Mouse (Mus musculus) kidney, embryonic 15.5 days (tissue): ENCODE results near the gene Opa3. TPM values are rescaled to one million over a fixed set of nuclear protein-coding genes. Genes with fewer than 3 reads are reported as not detected.

Experiments
- ATAC-seq: fragments of 200-750 bp; cut with Nextera tagmentation; replicated peaks from 2 replicates; pipeline ENCODE4 v1.8.0; 2017; ENCODE audit warnings: moderate TSS enrichment; ENCODE audit not compliant: low FRiP score
- H3K27ac ChIP-seq: fragments of 300-500 bp; sonication (generic); 2 replicates; pipeline ENCODE4 v1.5.1; 2015; ENCODE audit warnings: mild to moderate bottlenecking, inconsistent platforms
- H3K27me3 ChIP-seq: fragments of 300-500 bp; sonication (generic); 2 replicates; pipeline ENCODE4 v1.6.1; 2015; ENCODE audit warnings: inconsistent platforms
- H3K36me3 ChIP-seq: fragments of 300-500 bp; sonication (generic); 2 replicates; pipeline ENCODE4 v1.6.1; 2015; ENCODE audit warnings: inconsistent platforms
- H3K4me1 ChIP-seq: fragments of 300-500 bp; sonication (generic); 2 replicates; pipeline ENCODE4 v1.6.1; 2015; ENCODE audit warnings: inconsistent platforms
- H3K4me2 ChIP-seq: fragments of 300-500 bp; sonication (generic); 2 replicates; pipeline ENCODE4 v1.6.1; 2015; ENCODE audit warnings: moderate library complexity, mild to moderate bottlenecking, inconsistent platforms
- H3K4me3 ChIP-seq: fragments of 300-500 bp; sonication (generic); replicated peaks from 2 replicates; pipeline ENCODE4 v1.5.1; 2015; ENCODE audit warnings: mild to moderate bottlenecking, inconsistent platforms
- H3K9ac ChIP-seq: fragments of 300-500 bp; sonication (generic); 2 replicates; pipeline ENCODE4 v1.6.1; 2015; ENCODE audit warnings: mild to moderate bottlenecking, inconsistent platforms
- H3K9me3 ChIP-seq: fragments of 300-500 bp; sonication (generic); replicated peaks from 2 replicates; pipeline ENCODE4 v1.6.1; 2016; ENCODE audit warnings: inconsistent platforms
- WGBS: fragments of 180-500 bp; shearing (Covaris S2); methylation state at CpG from one replicate; pipeline ENCODE4 v1.1.7; 2015; ENCODE audit warnings: mixed read lengths; 5-methylcytosine and 5-hydroxymethylcytosine counted together
- polyA plus RNA-seq: library from polyadenylated mRNA; unstranded; fragments of >200 nt; fragmentation: Nextera tagmentation; extraction: Ambion mirVana; gene quantifications from 2 replicates; pipeline ENCODE4 v1.2.1, GENCODE M21; 2015

Opa3 gene
- polyA plus RNA-seq = 38.8 and 40.5 TPM in 2 replicates

GRCm38 (mm10) chr7:19227883-19228792, at the start of gene Opa3:
Gene Opa3 (plus strand): TSS chr7:19228334.
- no peaks in the 10 kb centered on the region for H3K9me3 ChIP-seq
- peak within 1 kb of the TSS; percentile 87 for H3K4me2 ChIP-seq
- H3K27ac ChIP-seq = peak within 1 kb of the TSS; percentile 100
- H3K27me3 ChIP-seq = no peaks in the 10 kb centered on the region
- peak; percentile 94 for ATAC-seq
- H3K4me1 ChIP-seq = peaks cover 33% of the 10 kb centered on the region
- H3K9ac ChIP-seq = peak within 1 kb of the TSS; percentile 79
- under 1% methylated on average over 86 of the region's 91 CpGs for WGBS
- peak within 1 kb of the TSS; percentile 78 for H3K4me3 ChIP-seq
- peaks cover 25% of the 10 kb centered on the region; the same call in 1 of the 2 replicates for H3K36me3 ChIP-seq

DNA sequence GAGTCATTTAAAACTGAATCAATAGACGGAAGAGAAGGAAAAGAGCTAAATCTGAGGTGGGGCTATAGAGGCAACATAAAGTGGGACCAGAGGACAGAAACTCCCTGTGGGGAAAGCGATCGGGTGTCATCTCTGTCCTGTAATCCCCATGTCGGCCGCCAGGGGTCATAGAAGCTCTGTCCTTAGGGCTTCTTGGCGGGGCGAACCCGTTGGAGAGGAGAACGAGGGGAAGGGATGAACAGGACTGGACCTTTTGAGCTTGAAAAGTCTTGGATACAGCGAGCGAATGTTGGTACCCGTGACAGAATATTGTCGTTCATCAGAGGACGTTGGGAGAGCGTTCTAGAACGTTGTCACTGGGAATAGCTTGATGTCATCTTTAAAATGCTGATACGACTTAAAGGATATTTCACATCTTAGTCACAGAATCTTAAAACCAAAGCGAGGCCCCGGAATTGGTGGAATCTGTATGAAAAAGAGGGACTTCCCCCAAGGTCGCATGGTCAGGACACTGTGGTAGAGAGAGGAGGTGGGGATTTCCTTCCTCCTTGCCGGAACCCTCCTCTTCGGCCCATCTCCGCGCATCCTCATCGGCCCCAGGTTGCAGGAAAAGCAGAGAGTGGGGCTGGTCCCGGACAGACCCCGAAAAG, 49.6 kb upstream of the Opa3 start:
- no peak overlapping the region for H3K9ac ChIP-seq

GRCm38 (mm10) chr7:19179173-19179572, 49.0 kb upstream of the Opa3 start:
- Histone ChIP-seq H3K9ac (peak overlapping the region; percentile 7; the same call in 1 of the 2 replicates), H3K4me1 (peaks cover 64% of the 10 kb centered on the region), H3K9me3 (peaks cover 5% of the 10 kb centered on the region; the same call in 1 of the 2 replicates), H3K36me3 (peaks cover 6% of the 10 kb centered on the region; the same call in 1 of the 2 replicates), H3K4me2 (peak overlapping the region; percentile 59), H3K4me3 (peak overlapping the region; percentile 29), H3K27ac (no peak overlapping the region), H3K27me3 (peaks cover 56% of the 10 kb centered on the region)
- 0 out of 2 replicates have a peak, but pooled peaks have one; percentile 9 for ATAC-seq
- under 1% methylated on average over 31 of the region's 32 CpGs for WGBS

More for the DNA sequence above, 49.6 kb upstream of the Opa3 start:
- Histone ChIP-seq H3K36me3 (peaks cover 2% of the 10 kb centered on the region; the same call in 1 of the 2 replicates), H3K4me3 (peak overlapping the region; percentile 29), H3K27ac (no peak overlapping the region), H3K4me1 (peaks cover 60% of the 10 kb centered on the region), H3K4me2 (peak overlapping the region; percentile 59), H3K27me3 (peaks cover 62% of the 10 kb centered on the region), H3K9me3 (peaks cover 5% of the 10 kb centered on the region; the same call in 1 of the 2 replicates)
- WGBS = 9% methylated on average over 27 of the region's 27 CpGs
- no peak for ATAC-seq

DNA sequence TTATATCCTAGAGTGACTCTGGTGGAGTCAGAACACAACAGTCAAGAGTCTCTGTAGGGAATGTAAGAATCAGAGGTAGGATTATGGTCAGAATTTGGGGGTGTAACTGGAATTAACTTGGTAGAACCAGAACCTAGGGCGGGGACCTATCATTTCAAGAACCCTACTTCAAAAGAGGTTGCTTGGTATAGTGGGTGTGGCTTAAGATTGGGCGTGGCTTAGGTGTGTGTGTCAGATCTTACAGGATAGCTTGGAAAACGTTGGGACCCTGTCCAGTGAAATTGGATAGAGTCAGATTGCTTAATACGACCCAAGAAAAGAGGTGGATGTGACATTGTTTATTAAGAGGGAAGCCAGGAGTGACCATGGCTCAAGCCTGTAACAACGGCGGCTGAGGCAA, 48.2 kb upstream of the Opa3 start:
- Histone ChIP-seq H3K4me1 (peaks cover 71% of the 10 kb centered on the region), H3K9ac (no peak overlapping the region), H3K27me3 (peaks cover 52% of the 10 kb centered on the region), H3K36me3 (peaks cover 6% of the 10 kb centered on the region; the same call in 1 of the 2 replicates), H3K9me3 (peaks cover 5% of the 10 kb centered on the region; the same call in 1 of the 2 replicates), H3K4me2 (peak overlapping the region; percentile 59), H3K27ac (no peak overlapping the region), H3K4me3 (peak overlapping the region; percentile 29)
- 39% methylated on average over 6 of the region's 6 CpGs for WGBS
- ATAC-seq = no peak

- peaks cover 5% of the 10 kb centered on the region; the same call in 1 of the 2 replicates for H3K9me3 ChIP-seq
- H3K27ac ChIP-seq = peak overlapping the region; percentile 73; the same call in 1 of the 2 replicates
- peaks cover 44% of the 10 kb centered on the region for H3K27me3 ChIP-seq
- peak overlapping the region; percentile 70 for H3K4me3 ChIP-seq
- peak overlapping the region; percentile 80 for H3K4me2 ChIP-seq
- peaks cover 7% of the 10 kb centered on the region; the same call in 1 of the 2 replicates for H3K36me3 ChIP-seq
- peak; percentile 65 for ATAC-seq
- H3K4me1 ChIP-seq = peaks cover 72% of the 10 kb centered on the region
- H3K9ac ChIP-seq = peak overlapping the region; percentile 62
- WGBS = 1% methylated on average over 27 of the region's 27 CpGs
Observed at GRCm38 (mm10) chr7:19180862-19181429, 47.2 kb upstream of the Opa3 start.

DNA sequence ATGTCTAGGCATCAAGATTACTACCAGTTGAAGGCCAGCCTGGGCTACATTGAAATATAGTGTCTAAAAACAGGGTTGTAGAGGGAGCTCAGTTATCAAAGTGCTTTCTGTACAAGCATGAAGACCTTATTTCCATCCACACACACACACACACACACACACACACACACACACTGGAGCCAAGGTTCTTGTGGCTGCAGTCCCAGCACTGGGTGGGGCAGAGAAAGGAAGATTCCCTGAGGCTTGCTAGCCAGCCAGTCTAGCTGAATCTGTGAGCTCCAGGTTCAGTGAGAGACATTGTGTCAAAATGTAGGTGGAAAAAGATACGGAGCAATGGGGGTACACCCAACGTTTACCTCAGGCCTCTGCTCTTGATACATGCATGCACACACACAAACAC, 43.9 kb upstream of the Opa3 start:
- Histone ChIP-seq H3K9ac (no peak overlapping the region), H3K4me3 (no peak overlapping the region), H3K4me2 (no peak overlapping the region), H3K4me1 (peaks cover 49% of the 10 kb centered on the region), H3K27ac (peak overlapping the region; percentile 70), H3K27me3 (peaks cover 12% of the 10 kb centered on the region), H3K36me3 (peaks cover 28% of the 10 kb centered on the region), H3K9me3 (no peaks in the 10 kb centered on the region)
- WGBS = 68% methylated on average over 2 of the region's 2 CpGs
- ATAC-seq = no peak

DNA sequence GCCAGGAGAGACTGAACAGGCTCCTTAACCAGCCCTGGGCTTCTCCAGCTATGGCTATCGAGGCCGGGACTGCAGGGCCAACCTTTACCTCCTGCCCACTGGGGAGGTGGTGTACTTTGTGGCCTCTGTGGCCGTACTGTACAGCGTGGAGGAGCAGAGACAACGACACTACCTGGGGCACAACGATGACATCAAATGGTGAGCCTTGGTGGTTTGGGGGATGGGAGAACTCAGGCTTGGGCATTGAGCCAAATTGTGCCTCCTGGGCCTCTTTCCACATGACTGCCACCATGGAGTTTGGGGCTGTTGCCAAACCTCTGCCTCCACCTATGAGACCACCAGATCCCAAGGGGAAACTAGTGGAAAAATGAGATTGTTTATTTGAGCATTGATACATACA, 43.4 kb upstream of the Opa3 start:
- Histone ChIP-seq H3K27ac (peak overlapping the region; percentile 70), H3K4me1 (peaks cover 44% of the 10 kb centered on the region), H3K9ac (no peak overlapping the region), H3K36me3 (peaks cover 30% of the 10 kb centered on the region), H3K27me3 (peaks cover 7% of the 10 kb centered on the region), H3K9me3 (no peaks in the 10 kb centered on the region), H3K4me3 (no peak overlapping the region), H3K4me2 (no peak overlapping the region)
- WGBS = 59% methylated on average over 6 of the region's 6 CpGs
- ATAC-seq = 0 out of 2 replicates have a peak, but pooled peaks have one; percentile 23

- Histone ChIP-seq H3K4me1 (no peaks in the 10 kb centered on the region), H3K4me2 (no peak overlapping the region), H3K27me3 (no peaks in the 10 kb centered on the region), H3K9ac (no peak overlapping the region), H3K4me3 (no peak overlapping the region), H3K27ac (no peak overlapping the region), H3K9me3 (peaks cover 4% of the 10 kb centered on the region; the same call in 1 of the 2 replicates), H3K36me3 (peaks cover 80% of the 10 kb centered on the region)
- WGBS = 95% methylated on average over 4 of the region's 4 CpGs
- ATAC-seq = no peak
Observed at GRCm38 (mm10) chr7:19194676-19195075, 33.5 kb upstream of the Opa3 start.

GRCm38 (mm10) chr7:19196676-19197075, 31.5 kb upstream of the Opa3 start:
- ATAC-seq = no peak
- Histone ChIP-seq H3K27me3 (no peaks in the 10 kb centered on the region), H3K9ac (no peak overlapping the region), H3K27ac (no peak overlapping the region), H3K4me2 (no peak overlapping the region), H3K4me3 (no peak overlapping the region), H3K36me3 (peaks cover 79% of the 10 kb centered on the region), H3K4me1 (no peaks in the 10 kb centered on the region), H3K9me3 (peaks cover 4% of the 10 kb centered on the region; the same call in 1 of the 2 replicates)
- WGBS = 64% methylated on average over 6 of the region's 6 CpGs

DNA sequence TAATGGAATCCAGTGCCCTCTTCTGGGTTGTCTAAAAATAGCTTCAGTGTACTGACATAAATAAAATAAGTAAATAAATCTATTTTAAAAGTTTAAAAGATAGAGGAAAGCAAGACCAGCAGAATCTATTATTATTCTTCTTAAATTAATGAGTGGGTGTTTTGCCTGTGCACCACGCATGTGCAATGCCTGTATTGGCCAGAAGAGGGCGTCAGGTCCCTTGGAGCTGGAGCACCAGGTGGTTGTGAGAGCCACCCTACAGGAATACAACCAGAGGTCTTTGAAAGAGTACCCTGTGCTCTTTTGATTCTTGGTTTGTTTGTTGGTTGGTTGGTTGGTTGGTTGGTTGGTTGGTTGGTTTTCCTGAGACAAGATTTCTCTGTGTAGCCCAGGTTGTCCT, 30.1 kb upstream of the Opa3 start:
- no peak overlapping the region for H3K4me2 ChIP-seq
- H3K36me3 ChIP-seq = peaks cover 78% of the 10 kb centered on the region
- H3K4me3 ChIP-seq = no peak overlapping the region
- H3K9ac ChIP-seq = no peak overlapping the region
- no peaks in the 10 kb centered on the region for H3K27me3 ChIP-seq
- H3K9me3 ChIP-seq = peaks cover 4% of the 10 kb centered on the region; the same call in 1 of the 2 replicates
- 54% methylated on average over 2 of the region's 2 CpGs for WGBS
- no peaks in the 10 kb centered on the region for H3K4me1 ChIP-seq
- no peak overlapping the region for H3K27ac ChIP-seq
- ATAC-seq = no peak

DNA sequence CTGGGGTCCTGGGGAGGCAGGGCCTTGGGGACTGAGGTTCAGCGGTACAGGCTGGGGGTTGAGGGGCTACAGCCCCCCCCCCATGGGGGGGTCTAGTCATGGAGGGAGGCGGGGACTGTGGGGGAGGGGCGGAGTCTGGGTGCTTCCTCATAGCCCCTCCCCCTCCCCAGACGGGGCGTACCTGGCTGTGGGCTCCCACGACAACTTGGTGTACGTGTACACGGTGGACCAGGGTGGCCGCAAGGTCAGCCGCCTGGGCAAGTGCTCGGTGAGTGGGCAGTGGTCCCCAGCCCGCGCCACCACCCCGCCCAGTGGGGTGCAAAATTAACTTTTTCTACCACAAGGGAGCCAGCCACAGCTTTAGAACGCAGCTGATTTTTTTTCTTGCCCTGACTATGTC, 26.5 kb upstream of the Opa3 start:
- ATAC-seq = 0 out of 2 replicates have a peak, but pooled peaks have one; percentile 33
- no peaks in the 10 kb centered on the region for H3K4me1 ChIP-seq
- no peaks in the 10 kb centered on the region for H3K9me3 ChIP-seq
- H3K27ac ChIP-seq = no peak overlapping the region
- no peaks in the 10 kb centered on the region for H3K27me3 ChIP-seq
- peaks cover 74% of the 10 kb centered on the region for H3K36me3 ChIP-seq
- H3K9ac ChIP-seq = no peak overlapping the region
- no peak overlapping the region for H3K4me2 ChIP-seq
- no peak overlapping the region for H3K4me3 ChIP-seq
- WGBS = 65% methylated on average over 15 of the region's 15 CpGs
